Mouse (Mus musculus) CD4-positive, CD25-positive, alpha-beta regulatory T cell, adult 2 months (primary cell): ENCODE data around the gene Nek2.

Experiments
- DNase-seq: peaks from one replicate; pipeline ENCODE4 v3.0.0-alpha.2; 2012; ENCODE audit warnings: low read depth, low spot score

Gene Nek2

GRCm38 (mm10) chr1:191821326-191822091 lies at the start of gene Nek2:
Gene Nek2 (plus strand): TSS chr1:191821444.
- peak; percentile 96 for DNase-seq

- no peak for DNase-seq
These were observed 47.1 kb upstream of the Nek2 start for GRCm38 (mm10) chr1:191774106-191774505.

GRCm38 (mm10) chr1:191775116-191775515 lies 46.1 kb upstream of the Nek2 start:
- no peak for DNase-seq

- DNase-seq: no peak
These were observed 43.7 kb upstream of the Nek2 start for GRCm38 (mm10) chr1:191777521-191777920.

GRCm38 (mm10) chr1:191780470-191780869 lies 40.8 kb upstream of the Nek2 start:
- DNase-seq: no peak

GRCm38 (mm10) chr1:191785108-191785507 lies 36.1 kb upstream of the Nek2 start:
- no peak for DNase-seq

GRCm38 (mm10) chr1:191786255-191786654 lies 35.0 kb upstream of the Nek2 start:
- no peak for DNase-seq

- no peak for DNase-seq
These were observed 33.9 kb upstream of the Nek2 start for GRCm38 (mm10) chr1:191787379-191787778.

GRCm38 (mm10) chr1:191792991-191793390 lies 28.3 kb upstream of the Nek2 start:
- no peak for DNase-seq

GRCm38 (mm10) chr1:191793888-191794532 lies 27.2 kb upstream of the Nek2 start:
- no peak for DNase-seq

- DNase-seq: no peak
These were observed 24.9 kb upstream of the Nek2 start for GRCm38 (mm10) chr1:191796238-191796896.

GRCm38 (mm10) chr1:191802093-191802819 lies 19.0 kb upstream of the Nek2 start:
- no peak for DNase-seq

- no peak for DNase-seq
These were observed 18.2 kb upstream of the Nek2 start for GRCm38 (mm10) chr1:191802820-191803655.

- no peak for DNase-seq
These were observed 16.5 kb upstream of the Nek2 start for GRCm38 (mm10) chr1:191804747-191805146.

GRCm38 (mm10) chr1:191805788-191806187 lies 15.5 kb upstream of the Nek2 start:
- no peak for DNase-seq

GRCm38 (mm10) chr1:191806740-191807139 lies 14.5 kb upstream of the Nek2 start:
- DNase-seq: peak; percentile 27

GRCm38 (mm10) chr1:191807979-191808378 lies 13.3 kb upstream of the Nek2 start:
- no peak for DNase-seq

GRCm38 (mm10) chr1:191808688-191809223 lies 12.5 kb upstream of the Nek2 start:
- no peak for DNase-seq

GRCm38 (mm10) chr1:191811774-191812173 lies 9.5 kb upstream of the Nek2 start:
- no peak for DNase-seq

- DNase-seq: no peak
These were observed 8.1 kb upstream of the Nek2 start for GRCm38 (mm10) chr1:191812949-191813691.
